In genomic region chr4:107096043-107096442, GRCm38 (mm10) we compare ENCODE assay signal across 13 mouse cellular contexts. TPM values are rescaled to one million over a fixed set of nuclear protein-coding genes. Genes with fewer than 3 reads are reported as not detected.
DNase-seq lines count a peak whose midpoint lies in the region; ATAC-seq and TF ChIP-seq lines count a peak whose summit lies in the region.
"Had no signal": no experiment of that assay in that cellular context is flagged by ENCODE, and none has a peak within 500 bp of the region (broad histone marks: within the 10 kb centered on the region; RNA-seq: fewer than 3 reads in every experiment).

No protein-coding gene starts in this region.

- in situ Hi-C loops in CH12.LX (cut with MboI; ENCODE audit: low pct_ligation_motif_present, low pct_unique_long_range_greater_than_20kb, low sequenced_read_pairs): no loop called here

- TF ChIP-seq CTCF in CH12.LX (conservative IDR thresholded peaks at IDR 0.05 in 1 of 2, IDR thresholded peaks at IDR 0.05 in 1 of 2; ENCODE audit: low read depth in 2 of 2, low read length in 2 of 2): no peak

- no peak for TF ChIP-seq POLR2A in CH12.LX (IDR thresholded peaks at IDR 0.05; ENCODE audit: low read depth, low read length)

- no peaks in the 10 kb centered on the region for H3K9me3 ChIP-seq in CH12.LX (replicated peaks; ENCODE audit: low read length)
- H3K9me3 ChIP-seq: embryonic facial prominence, embryonic 15.5 days had no signal

- peak overlapping the region; percentile 7; the same call in 1 of the 2 replicates for H3K4me2 ChIP-seq in CH12.LX (ENCODE audit: insufficient read depth, low read depth, poor library complexity, severe bottlenecking)
- H3K4me2 ChIP-seq: embryonic facial prominence, embryonic 15.5 days had no signal

- H3K4me3 ChIP-seq in CH12.LX (replicated peaks in 1 of 3; ENCODE audit: low read depth in 2 of 3, low read length in 2 of 3, poor library complexity in 1 of 3): peak overlapping the region; percentile 3 to 48 (median 20)
- H3K4me3 ChIP-seq: embryonic facial prominence, embryonic 15.5 days; layer of hippocampus, adult 2 months had no signal

- H3K27ac ChIP-seq in CH12.LX (ENCODE audit: insufficient read depth, low read depth): no peak overlapping the region; the same call in 1 of the 2 replicates
- H3K27ac ChIP-seq: embryonic facial prominence, embryonic 15.5 days; layer of hippocampus, adult 2 months had no signal

- peaks cover 24 to 62% of the 10 kb centered on the region in 2 experiments for H3K4me1 ChIP-seq in CH12.LX (ENCODE audit: control insufficient read depth in 1 of 2, insufficient read depth in 2 of 2)

- H3K79me2 ChIP-seq in CH12.LX (replicated peaks; ENCODE audit: control insufficient read depth, extremely low read depth, insufficient read depth, poor library complexity, severe bottlenecking): no peaks in the 10 kb centered on the region

- H3K27me3 ChIP-seq in CH12.LX (replicated peaks): no peaks in the 10 kb centered on the region
- H3K27me3 ChIP-seq: embryonic facial prominence, embryonic 15.5 days had no signal

- TF ChIP-seq RAD21 in CH12.LX (IDR thresholded peaks at IDR 0.05; ENCODE audit: low read depth, low read length): no peak

- ATAC-seq in hematopoietic stem cell, adult 5-6 weeks (replicated peaks in 1 of 2; ENCODE audit: insufficient read depth in 1 of 2, low FRiP score in 2 of 2, low TSS enrichment in 1 of 2, low read depth in 1 of 2, poor library complexity in 2 of 2, severe bottlenecking in 2 of 2): peak; percentile 77 to 84
- peak; percentile 62 for ATAC-seq in megakaryocyte, adult 5-6 weeks (ENCODE audit: poor library complexity, severe bottlenecking)

- 0 out of 2 replicates have a peak overlapping the region, but pooled peaks have one; percentile 13 for H3K9ac ChIP-seq in CH12.LX (ENCODE audit: insufficient read depth, low read depth)

- dilution Hi-C loops in CH12.LX (cut with MboI; ENCODE audit: extremely low pct_ligation_motif_present, extremely low pct_unique_long_range_greater_than_20kb, low sequenced_read_pairs): no loop called here

- TF ChIP-seq EP300 in CH12.LX (IDR thresholded peaks at IDR 0.05; ENCODE audit: low read length): no peak

- H3K36me3 ChIP-seq in CH12.LX (replicated peaks in 1 of 2; ENCODE audit: control insufficient read depth in 1 of 2, insufficient read depth in 1 of 2, low read length in 1 of 2): peaks cover 0 to 32% of the 10 kb centered on the region in 2 experiments
- H3K36me3 ChIP-seq: embryonic facial prominence, embryonic 15.5 days had no signal

- DNase-seq in CH12.LX (ENCODE audit: extremely low read depth) (peak; percentile 50), MEL-GATA-1-ER (ENCODE audit: extremely low read depth, low read depth) (peak; percentile 65)
- DNase-seq in heart, postnatal 4 days: no peak
- no peak for DNase-seq in left cerebral cortex, adult 9 months (ENCODE audit: low spot score in 2 of 2)
- no peak for DNase-seq in lung, postnatal 14 days

TF ChIP-seq in CH12.LX, 34 proteins besides CTCF, POLR2A, EP300 and RAD21:
- peak; percentile 51 for TF ChIP-seq TCF12 (IDR thresholded peaks at IDR 0.05; ENCODE audit: low read depth, low read length)
- TF ChIP-seq USF1 (IDR thresholded peaks at IDR 0.05; ENCODE audit: low read depth, low read length): no peak
- peak; percentile 24; the same call in 1 of the 2 replicates for TF ChIP-seq ETS1 (conservative IDR thresholded peaks at IDR 0.05; ENCODE audit: low read depth, low read length)
- no peak for TF ChIP-seq CHD2 (IDR thresholded peaks at IDR 0.05; ENCODE audit: low read length)
- peak; percentile 87 for TF ChIP-seq MYC (IDR thresholded peaks at IDR 0.05; ENCODE audit: low read depth, low read length)
- TF ChIP-seq CHD1 (IDR thresholded peaks at IDR 0.05; ENCODE audit: low read depth, low read length): peak; percentile 65; the same call in 1 of the 2 replicates
- TF ChIP-seq UBTF (IDR thresholded peaks at IDR 0.05; ENCODE audit: low read depth, low read length): no peak
- TF ChIP-seq MXI1 (IDR thresholded peaks at IDR 0.05; ENCODE audit: low read depth, low read length): peak; percentile 76; the same call in 1 of the 2 replicates
- peak; percentile 10; the same call in 1 of the 2 replicates for TF ChIP-seq BHLHE40 (IDR thresholded peaks at IDR 0.05; ENCODE audit: low read depth, low read length)
- TF ChIP-seq MAX (IDR thresholded peaks at IDR 0.05; ENCODE audit: low read length): peak; percentile 81
- TF ChIP-seq POLR2AphosphoS2 (IDR thresholded peaks at IDR 0.05; ENCODE audit: low read depth, low read length): no peak
- no peak for TF ChIP-seq MAZ (IDR thresholded peaks at IDR 0.05; ENCODE audit: low read depth, low read length)
- peak; percentile 65; the same call in 1 of the 2 replicates for TF ChIP-seq SIN3A (IDR thresholded peaks at IDR 0.05; ENCODE audit: low read length)

RNA-seq across cellular contexts. Expression of gene Cdcp2, which starts 0.6 kb away (rescaled TPM):
- total RNA-seq in CH12.LX (2012; rRNA removed): 9.9 and 13.4 TPM in 2 replicates
- total RNA-seq in CH12.LX (2014; rRNA removed): 6.6 and 6.9 TPM in 2 replicates
- polyA plus RNA-seq in CH12.LX (2012; ENCODE audit: insufficient read length, low read depth): 14.7 and 16.9 TPM in 2 replicates
- total RNA-seq in hematopoietic stem cell, adult 5-6 weeks (2017): not detected in 2 replicates
- total RNA-seq in megakaryocyte, adult 5-6 weeks (2015): not detected in 2 replicates
- not detected in 2 replicates for total RNA-seq in megakaryocyte, adult 5-6 weeks (2017)
- not detected for total RNA-seq in heart, postnatal 4 days (2021)
- total RNA-seq: layer of hippocampus, adult 2 months had no signal
- polyA plus RNA-seq: embryonic facial prominence, embryonic 15.5 days; intestine, embryonic 14.5 days; liver, embryonic 16.5 days; neural tube, embryonic 14.5 days; urinary bladder, adult 2 months had no signal

RNA-seq across cellular contexts. Expression of gene Cyb5rl, which starts 29.3 kb away (rescaled TPM):
- total RNA-seq in CH12.LX (2012; rRNA removed): 14.0 and 16.4 TPM in 2 replicates
- 22.7 and 23.4 TPM in 2 replicates for total RNA-seq in CH12.LX (2014; rRNA removed)
- 19.3 and 24.9 TPM in 2 replicates for polyA plus RNA-seq in CH12.LX (2012; ENCODE audit: insufficient read length, low read depth)
- total RNA-seq in hematopoietic stem cell, adult 5-6 weeks (2017): 5.4 and 6.2 TPM in 2 replicates
- total RNA-seq in megakaryocyte, adult 5-6 weeks (2015): 1.7 and 3.3 TPM in 2 replicates
- total RNA-seq in megakaryocyte, adult 5-6 weeks (2017): 5.5 and 7.8 TPM in 2 replicates
- total RNA-seq in heart, postnatal 4 days (2021): 1 to 10 TPM; 7.1 to 7.7 TPM

RNA-seq across cellular contexts. Expression of gene Mrpl37, which starts 29.4 kb away (rescaled TPM):
- total RNA-seq in CH12.LX (2012; rRNA removed) (53.5 and 60.0 TPM in 2 replicates), CH12.LX (2014; rRNA removed) (45.1 and 53.6 TPM in 2 replicates)
- 85.2 and 123 TPM in 2 replicates for polyA plus RNA-seq in CH12.LX (2012; ENCODE audit: insufficient read length, low read depth)
- 36.6 and 39.7 TPM in 2 replicates for total RNA-seq in hematopoietic stem cell, adult 5-6 weeks (2017)
- total RNA-seq in megakaryocyte, adult 5-6 weeks (2015): 45.3 and 53.6 TPM in 2 replicates
- 29.6 and 40.2 TPM in 2 replicates for total RNA-seq in megakaryocyte, adult 5-6 weeks (2017)
- 10 to 100 TPM; 80.9 to 83.6 TPM for total RNA-seq in heart, postnatal 4 days (2021)

Comparison
In these comparisons a context has a peak if more than half of its experiments do, and no peak if none do; other contexts are left out.
1. DNase-seq: peak in CH12.LX (single experiment) and MEL-GATA-1-ER (single experiment); none in heart, postnatal 4 days (single experiment), left cerebral cortex, adult 9 months (0 of 2) and lung, postnatal 14 days (single experiment).